Mouse (Mus musculus): ENCODE measurements around the gene Gm20708. TPM values are rescaled to one million over a fixed set of nuclear protein-coding genes. Genes with fewer than 3 reads are reported as not detected.
A peak's percentile ranks its signal among the peaks of the same experiment; 100 is the strongest.
"Not testable (repeated sequence)": the region's sequence is repeated elsewhere in the genome, so short reads cannot be mapped to it uniquely, and the experiment has no call there.

Gm20708 gene
- polyA plus RNA-seq, 1 experiment from 2014 or later: 1.8 TPM

DNA sequence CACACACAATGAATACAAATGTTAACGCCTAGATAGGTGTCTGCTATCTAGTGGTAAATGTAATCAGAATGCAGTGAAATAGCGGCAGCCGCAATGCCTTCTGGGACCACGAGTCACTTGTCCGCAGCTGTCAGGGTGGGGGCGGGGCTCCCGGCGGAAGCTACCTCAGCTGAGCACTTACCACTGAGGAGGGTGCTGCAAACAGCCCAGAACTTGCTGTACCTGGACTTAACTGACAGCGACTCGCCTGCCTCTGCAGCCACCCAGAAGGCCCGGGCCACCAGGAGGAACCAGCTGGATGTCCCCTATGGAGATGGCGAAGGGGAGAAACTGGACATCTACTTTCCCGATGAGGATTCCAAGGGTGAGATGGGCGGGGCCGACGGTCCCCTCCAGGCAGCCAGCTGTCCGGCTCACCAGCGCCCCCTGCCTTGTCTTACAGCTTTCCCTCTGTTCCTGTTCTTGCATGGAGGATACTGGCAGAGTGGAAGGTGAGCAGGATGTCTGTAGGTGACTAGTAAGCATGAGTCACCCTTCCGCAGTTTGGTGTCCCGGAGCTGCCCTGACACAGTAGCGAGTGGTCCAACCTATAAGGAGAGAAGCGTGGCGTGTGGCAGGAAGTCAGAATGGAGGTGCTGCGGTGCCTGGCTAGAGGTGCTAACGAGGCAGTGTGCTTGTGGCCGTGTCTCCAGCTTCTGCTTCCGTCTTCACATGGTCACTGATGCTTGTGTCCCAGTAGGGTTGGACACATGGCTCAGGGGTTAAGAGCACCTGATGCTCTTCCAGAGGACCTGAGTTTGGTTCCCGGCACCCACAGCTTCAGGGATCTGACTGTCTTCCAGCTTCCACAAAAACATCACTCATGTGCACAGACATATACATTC lies 22.9 kb downstream of the Gm20708 start:
- Histone ChIP-seq H3K4me2 (ENCODE audit: low read length) (peak overlapping the region; percentile 59), H3K4me3 (ENCODE audit: low read length) (peak overlapping the region; percentile 44), H3K27ac (ENCODE audit: low read depth, low read length) (peak overlapping the region; percentile 36; the same call in 1 of the 2 replicates), H3K9me3 (ENCODE audit: control insufficient read depth, low read length) (no peaks in the 10 kb centered on the region), H3K9ac (ENCODE audit: low read depth, low read length) (peak overlapping the region; percentile 47), H3K36me3 (ENCODE audit: control insufficient read depth, insufficient read depth, low read length) (no peaks in the 10 kb centered on the region), H3K27me3 (replicated peaks; ENCODE audit: control insufficient read depth, insufficient read depth, low read length) (no peaks in the 10 kb centered on the region), H3K4me1 (ENCODE audit: control insufficient read depth, insufficient read depth, low read depth, low read length) (peaks cover 20% of the 10 kb centered on the region)
- ATAC-seq: peak; percentile 70
- WGBS: 17% methylated on average over 28 of the region's 28 CpGs

DNA sequence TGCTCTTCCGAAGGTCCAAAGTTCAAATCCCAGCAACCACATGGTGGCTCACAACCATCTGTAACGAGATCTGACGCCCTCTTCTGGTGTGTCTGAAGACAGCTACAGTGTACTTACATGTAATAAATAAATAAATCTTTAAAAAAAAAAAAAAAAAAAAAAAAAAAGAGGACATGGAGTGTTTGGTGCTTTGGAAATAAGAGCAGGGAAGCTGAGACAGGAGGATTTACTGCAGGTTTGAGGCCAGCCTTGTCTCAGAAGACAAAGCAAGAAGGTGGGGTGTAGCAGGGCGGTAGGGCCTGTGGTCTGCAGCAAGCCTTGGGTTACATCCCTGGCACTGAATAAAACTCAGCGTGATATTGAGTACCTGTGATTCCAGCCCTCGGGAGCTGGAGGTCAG lies 24.0 kb downstream of the Gm20708 start:
- H3K36me3 ChIP-seq (ENCODE audit: control insufficient read depth, insufficient read depth, low read length); ATAC-seq; H3K27ac ChIP-seq (ENCODE audit: low read depth, low read length); H3K9me3 ChIP-seq (ENCODE audit: control insufficient read depth, low read length); H3K9ac ChIP-seq (ENCODE audit: low read depth, low read length); H3K27me3 ChIP-seq (replicated peaks; ENCODE audit: control insufficient read depth, insufficient read depth, low read length); H3K4me3 ChIP-seq (ENCODE audit: low read length); H3K4me2 ChIP-seq (ENCODE audit: low read length): not testable (repeated sequence)
- 91% methylated on average over 4 of the region's 6 CpGs for WGBS
- H3K4me1 ChIP-seq (ENCODE audit: control insufficient read depth, insufficient read depth, low read depth, low read length): peaks cover 13% of the 10 kb centered on the region

DNA sequence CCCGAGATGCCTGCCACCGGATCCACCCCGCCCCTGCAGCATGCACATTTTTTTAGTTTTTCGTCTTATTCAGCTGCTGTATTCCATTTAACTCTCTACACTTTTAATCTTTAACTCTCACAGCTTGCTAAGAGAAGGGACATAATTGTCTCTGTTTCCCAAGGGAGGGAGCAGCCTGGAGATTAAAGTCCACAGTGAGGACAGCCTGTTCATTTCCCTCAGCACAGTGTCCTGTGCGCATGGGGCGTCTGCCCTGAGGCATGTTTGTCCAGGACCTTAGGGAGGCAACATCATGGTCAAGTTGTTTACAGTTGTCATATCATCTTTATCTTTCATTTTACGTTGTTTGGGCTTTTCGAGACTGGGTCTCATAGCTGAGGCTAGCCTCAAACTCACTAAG lies 24.6 kb downstream of the Gm20708 start:
- Histone ChIP-seq H3K27ac (ENCODE audit: low read depth, low read length) (no peak overlapping the region), H3K4me3 (ENCODE audit: low read length) (no peak overlapping the region), H3K9ac (ENCODE audit: low read depth, low read length) (no peak overlapping the region), H3K4me2 (ENCODE audit: low read length) (no peak overlapping the region), H3K27me3 (replicated peaks; ENCODE audit: control insufficient read depth, insufficient read depth, low read length) (no peaks in the 10 kb centered on the region), H3K4me1 (ENCODE audit: control insufficient read depth, insufficient read depth, low read depth, low read length) (peaks cover 10% of the 10 kb centered on the region), H3K9me3 (ENCODE audit: control insufficient read depth, low read length) (no peaks in the 10 kb centered on the region), H3K36me3 (ENCODE audit: control insufficient read depth, insufficient read depth, low read length) (no peaks in the 10 kb centered on the region)
- 92% methylated on average over 8 of the region's 8 CpGs for WGBS
- ATAC-seq: no peak

DNA sequence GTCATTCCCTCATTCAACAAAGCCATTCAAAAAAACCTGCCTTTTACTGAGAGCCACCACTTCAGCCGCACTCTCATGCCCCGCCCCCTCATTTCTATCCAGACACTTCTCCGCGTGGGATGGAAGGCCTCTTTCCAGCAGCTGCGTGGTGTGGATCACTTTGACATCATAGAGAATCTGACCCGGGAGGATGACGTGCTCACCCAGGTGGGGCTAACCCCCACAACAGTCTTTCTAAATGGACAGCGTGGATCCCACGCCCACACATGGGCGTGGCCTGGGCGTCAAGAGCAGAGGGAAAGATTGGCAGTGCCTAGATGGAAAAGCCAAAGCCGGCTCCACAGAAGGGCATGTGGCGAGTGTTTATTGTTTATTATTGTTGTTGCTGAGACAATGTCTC lies 26.8 kb downstream of the Gm20708 start:
- Histone ChIP-seq H3K4me2 (ENCODE audit: low read length) (peak overlapping the region; percentile 50), H3K9ac (ENCODE audit: low read depth, low read length) (peak overlapping the region; percentile 18; the same call in 1 of the 2 replicates), H3K9me3 (ENCODE audit: control insufficient read depth, low read length) (no peaks in the 10 kb centered on the region), H3K27me3 (replicated peaks; ENCODE audit: control insufficient read depth, insufficient read depth, low read length) (no peaks in the 10 kb centered on the region), H3K4me3 (ENCODE audit: low read length) (no peak overlapping the region), H3K4me1 (ENCODE audit: control insufficient read depth, insufficient read depth, low read depth, low read length) (peaks cover 4% of the 10 kb centered on the region; the same call in 1 of the 2 replicates), H3K27ac (ENCODE audit: low read depth, low read length) (no peak overlapping the region), H3K36me3 (ENCODE audit: control insufficient read depth, insufficient read depth, low read length) (no peaks in the 10 kb centered on the region)
- WGBS: 25% methylated on average over 13 of the region's 13 CpGs
- 0 out of 2 replicates have a peak, but pooled peaks have one; percentile 31 for ATAC-seq

DNA sequence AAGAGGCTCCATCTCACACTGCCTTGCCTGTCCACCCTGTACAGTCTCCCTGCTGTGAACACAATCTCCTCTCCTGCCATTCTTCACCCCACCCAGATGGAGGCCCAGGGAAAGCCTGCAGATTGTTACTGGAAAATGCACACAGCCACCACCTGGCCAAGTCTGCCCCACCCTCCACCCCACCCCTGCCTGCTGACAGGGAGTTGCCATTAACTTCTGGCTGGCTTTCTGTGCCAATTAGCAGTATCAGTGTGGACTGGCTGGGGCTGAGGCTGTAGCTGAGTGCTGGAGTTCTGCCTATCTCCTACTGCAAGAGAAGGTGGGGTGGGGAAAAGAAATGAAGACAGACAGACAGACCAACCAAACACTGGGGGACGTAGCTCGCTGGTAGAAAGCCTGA lies 29.1 kb downstream of the Gm20708 start:
- H3K9ac ChIP-seq (ENCODE audit: low read depth, low read length): no peak overlapping the region
- H3K4me2 ChIP-seq (ENCODE audit: low read length): no peak overlapping the region
- no peaks in the 10 kb centered on the region for H3K9me3 ChIP-seq (ENCODE audit: control insufficient read depth, low read length)
- no peak overlapping the region for H3K4me3 ChIP-seq (ENCODE audit: low read length)
- no peak for ATAC-seq
- H3K27ac ChIP-seq (ENCODE audit: low read depth, low read length): no peak overlapping the region
- no peaks in the 10 kb centered on the region for H3K4me1 ChIP-seq (ENCODE audit: control insufficient read depth, insufficient read depth, low read depth, low read length)
- 91% methylated on average over 2 of the region's 2 CpGs for WGBS
- H3K27me3 ChIP-seq (replicated peaks; ENCODE audit: control insufficient read depth, insufficient read depth, low read length): no peaks in the 10 kb centered on the region
- H3K36me3 ChIP-seq (ENCODE audit: control insufficient read depth, insufficient read depth, low read length): no peaks in the 10 kb centered on the region

DNA sequence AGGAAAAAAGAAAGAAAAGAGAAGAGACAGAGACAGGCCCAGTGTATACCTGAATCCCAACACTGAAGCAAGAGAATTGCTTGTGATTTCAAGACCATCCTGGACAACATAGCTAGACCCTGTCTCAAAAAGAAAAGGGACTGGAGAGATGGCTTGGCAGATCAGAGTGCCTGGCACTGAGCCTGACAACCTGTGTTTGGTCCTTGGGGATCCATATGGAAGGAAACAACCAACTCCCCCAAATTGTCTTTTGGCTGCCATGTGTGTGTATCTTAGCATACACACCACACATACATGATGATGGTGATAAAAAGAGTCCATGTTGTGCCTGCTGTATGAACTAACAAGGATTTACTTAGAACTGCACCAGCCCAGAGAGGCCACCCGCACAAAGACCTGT lies 29.6 kb downstream of the Gm20708 start:
- WGBS: 94% methylated on average over 1 of the region's 1 CpGs
- no peak overlapping the region for H3K4me2 ChIP-seq (ENCODE audit: low read length)
- no peak overlapping the region for H3K27ac ChIP-seq (ENCODE audit: low read depth, low read length)
- H3K4me3 ChIP-seq (ENCODE audit: low read length): no peak overlapping the region
- H3K36me3 ChIP-seq (ENCODE audit: control insufficient read depth, insufficient read depth, low read length): no peaks in the 10 kb centered on the region
- H3K9ac ChIP-seq (ENCODE audit: low read depth, low read length): no peak overlapping the region
- no peaks in the 10 kb centered on the region for H3K4me1 ChIP-seq (ENCODE audit: control insufficient read depth, insufficient read depth, low read depth, low read length)
- no peaks in the 10 kb centered on the region for H3K27me3 ChIP-seq (replicated peaks; ENCODE audit: control insufficient read depth, insufficient read depth, low read length)
- H3K9me3 ChIP-seq (ENCODE audit: control insufficient read depth, low read length): no peaks in the 10 kb centered on the region
- ATAC-seq: no peak

DNA sequence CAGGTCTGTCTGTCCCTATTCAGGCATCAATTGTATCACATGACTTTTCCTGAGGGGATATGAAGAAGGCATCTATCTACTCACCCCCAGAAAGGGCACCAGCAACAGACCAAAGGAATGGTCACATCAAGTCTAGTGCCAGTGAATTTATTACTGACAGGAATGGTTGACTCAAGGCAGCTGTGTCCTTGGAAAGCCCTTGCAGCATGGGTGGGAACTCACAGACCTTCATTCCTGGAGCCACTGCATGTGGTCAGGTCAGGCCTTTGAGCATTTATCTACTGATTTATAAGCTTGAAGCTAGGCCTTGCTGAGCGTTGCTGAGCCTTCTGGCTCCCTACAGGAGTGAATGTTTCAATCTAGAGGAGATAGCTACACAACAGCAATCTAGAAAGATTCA lies 31.4 kb downstream of the Gm20708 start:
- no peaks in the 10 kb centered on the region for H3K36me3 ChIP-seq (ENCODE audit: control insufficient read depth, insufficient read depth, low read length)
- no peak overlapping the region for H3K9ac ChIP-seq (ENCODE audit: low read depth, low read length)
- no peak overlapping the region for H3K4me3 ChIP-seq (ENCODE audit: low read length)
- H3K9me3 ChIP-seq (ENCODE audit: control insufficient read depth, low read length): no peaks in the 10 kb centered on the region
- WGBS: 48% methylated on average over 1 of the region's 1 CpGs
- no peaks in the 10 kb centered on the region for H3K27me3 ChIP-seq (replicated peaks; ENCODE audit: control insufficient read depth, insufficient read depth, low read length)
- no peak for ATAC-seq
- H3K27ac ChIP-seq (ENCODE audit: low read depth, low read length): no peak overlapping the region
- no peak overlapping the region for H3K4me2 ChIP-seq (ENCODE audit: low read length)
- H3K4me1 ChIP-seq (ENCODE audit: control insufficient read depth, insufficient read depth, low read depth, low read length): no peaks in the 10 kb centered on the region

DNA sequence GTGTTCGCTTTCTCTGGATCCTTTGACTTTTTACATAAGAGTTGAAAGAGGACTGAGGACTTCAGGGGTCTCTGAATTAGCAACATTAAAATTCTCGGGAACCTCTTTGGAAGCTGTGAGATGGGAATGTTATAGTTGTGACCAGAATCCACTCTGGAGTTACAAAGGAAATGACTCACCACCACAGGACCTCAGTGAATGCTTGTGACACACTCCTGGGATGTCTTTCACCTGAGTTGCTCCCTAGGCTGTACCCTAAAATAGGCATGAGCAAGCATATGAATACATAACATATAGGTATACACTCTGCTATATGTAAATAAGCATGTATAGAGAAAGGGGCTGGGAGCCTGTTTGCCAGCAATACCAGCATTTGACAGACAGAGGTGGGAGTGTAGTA lies 34.0 kb downstream of the Gm20708 start:
- no peak overlapping the region for H3K4me3 ChIP-seq (ENCODE audit: low read length)
- no peaks in the 10 kb centered on the region for H3K9me3 ChIP-seq (ENCODE audit: control insufficient read depth, low read length)
- 85% methylated on average over 2 of the region's 2 CpGs for WGBS
- H3K9ac ChIP-seq (ENCODE audit: low read depth, low read length): no peak overlapping the region
- H3K27ac ChIP-seq (ENCODE audit: low read depth, low read length): no peak overlapping the region
- no peak overlapping the region for H3K4me2 ChIP-seq (ENCODE audit: low read length)
- peaks cover 5% of the 10 kb centered on the region for H3K4me1 ChIP-seq (ENCODE audit: control insufficient read depth, insufficient read depth, low read depth, low read length)
- no peaks in the 10 kb centered on the region for H3K36me3 ChIP-seq (ENCODE audit: control insufficient read depth, insufficient read depth, low read length)
- H3K27me3 ChIP-seq (replicated peaks; ENCODE audit: control insufficient read depth, insufficient read depth, low read length): no peaks in the 10 kb centered on the region
- no peak for ATAC-seq

DNA sequence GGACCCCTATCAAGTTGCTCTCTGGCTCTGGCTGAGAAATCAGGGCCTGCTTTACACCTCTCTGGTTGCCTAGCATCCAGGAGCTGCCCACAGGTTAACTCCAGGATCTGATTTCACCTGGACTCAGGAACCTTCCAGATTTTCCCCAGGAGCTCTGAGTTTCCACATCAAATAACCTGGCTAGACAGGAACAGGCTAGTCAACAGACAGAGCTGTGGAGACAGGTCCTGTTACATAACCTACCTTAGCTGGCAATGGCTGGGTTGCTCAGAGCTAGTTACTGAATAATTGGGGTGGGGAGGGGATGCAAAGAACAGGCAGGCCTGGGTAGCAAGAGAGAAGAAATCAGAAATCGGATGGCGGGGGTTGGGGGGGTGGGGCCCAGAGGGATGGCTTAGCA lies 35.5 kb downstream of the Gm20708 start:
- 91% methylated on average over 2 of the region's 2 CpGs for WGBS
- Histone ChIP-seq H3K9me3 (ENCODE audit: control insufficient read depth, low read length) (no peaks in the 10 kb centered on the region), H3K36me3 (ENCODE audit: control insufficient read depth, insufficient read depth, low read length) (no peaks in the 10 kb centered on the region), H3K27me3 (replicated peaks; ENCODE audit: control insufficient read depth, insufficient read depth, low read length) (no peaks in the 10 kb centered on the region), H3K4me2 (ENCODE audit: low read length) (no peak overlapping the region), H3K4me1 (ENCODE audit: control insufficient read depth, insufficient read depth, low read depth, low read length) (peaks cover 12% of the 10 kb centered on the region), H3K4me3 (ENCODE audit: low read length) (no peak overlapping the region), H3K9ac (ENCODE audit: low read depth, low read length) (no peak overlapping the region), H3K27ac (ENCODE audit: low read depth, low read length) (no peak overlapping the region)
- no peak for ATAC-seq
